Mouse (Mus musculus) lung, postnatal 0 days (tissue): ENCODE results near the gene Elovl5. TPM values are rescaled to one million over a fixed set of nuclear protein-coding genes. Genes with fewer than 3 reads are reported as not detected.

Experiments
- ATAC-seq: fragments of 200-750 bp; cut with Nextera tagmentation; 2 replicates; pipeline ENCODE4 v1.8.0; 2017; ENCODE audit warnings: moderate library complexity
- DNase-seq: peaks from one replicate; pipeline ENCODE4 v3.0.0-alpha.2; 2016; ENCODE audit warnings: low spot score
- H3K27ac ChIP-seq: fragments of 300-500 bp; sonication (generic); 2 replicates; pipeline ENCODE4 v1.5.1; 2014; ENCODE audit warnings: antibody characterized with exemption, mild to moderate bottlenecking, low read length, mixed read lengths
- H3K27me3 ChIP-seq: fragments of 300-500 bp; sonication (generic); replicated peaks from 2 replicates; pipeline ENCODE4 v1.6.1; 2014; ENCODE audit warnings: low read length, mixed read lengths; ENCODE audit not compliant: insufficient read depth
- H3K36me3 ChIP-seq: fragments of 300-500 bp; sonication (generic); 2 replicates; pipeline ENCODE4 v1.6.1; 2014; ENCODE audit warnings: low read length, mixed read lengths; ENCODE audit not compliant: insufficient read depth
- H3K4me1 ChIP-seq: fragments of 300-500 bp; sonication (generic); 2 replicates; pipeline ENCODE4 v1.6.1; 2014; ENCODE audit warnings: antibody characterized with exemption, low read depth, low read length, mixed read lengths; ENCODE audit not compliant: insufficient read depth
- H3K4me2 ChIP-seq: fragments of 300-500 bp; sonication (generic); replicated peaks from 2 replicates; pipeline ENCODE4 v1.6.1; 2014; ENCODE audit warnings: low read depth, mild to moderate bottlenecking, low read length, moderate library complexity, mixed read lengths
- H3K4me3 ChIP-seq: fragments of 300-500 bp; sonication (generic); 2 replicates; pipeline ENCODE4 v1.5.1; 2014; ENCODE audit warnings: low read depth, low read length
- H3K9ac ChIP-seq: fragments of 300-500 bp; sonication (generic); replicated peaks from 2 replicates; pipeline ENCODE4 v1.6.1; 2014; ENCODE audit warnings: low read depth, mild to moderate bottlenecking
- H3K9me3 ChIP-seq: fragments of 300-500 bp; sonication (generic); 2 replicates; pipeline ENCODE4 v1.6.1; 2016; ENCODE audit warnings: low read length, mixed read lengths
- CTCF ChIP-seq: IDR thresholded peaks from 2 replicates; pipeline ENCODE4 v1.5.1; 2016; ENCODE audit warnings: antibody characterized with exemption, mild to moderate bottlenecking
- EP300 ChIP-seq: IDR thresholded peaks from 2 replicates; pipeline ENCODE4 v1.6.1; 2016; ENCODE audit warnings: antibody characterized with exemption, mild to moderate bottlenecking, control low read depth
- WGBS: fragments of 180-500 bp; shearing (Covaris S2); extraction: QIAGEN DNeasy Blood & Tissue Kit; methylation state at CpG from one replicate; pipeline ENCODE4 v1.1.7; 2014; 5-methylcytosine and 5-hydroxymethylcytosine counted together
- polyA plus RNA-seq: library from polyadenylated mRNA; unstranded; fragments of >200 nt; fragmentation: Nextera tagmentation; extraction: Ambion mirVana; gene quantifications from 2 replicates; pipeline ENCODE4 v1.2.1, GENCODE M21; 2015

The Elovl5 gene
- polyA plus RNA-seq, 1 experiment from 2014 or later, result 213 TPM

- H3K9me3 ChIP-seq, result no peaks in the 10 kb centered on the region
- H3K36me3 ChIP-seq, result no peaks in the 10 kb centered on the region
- peaks cover 3% of the 10 kb centered on the region; the same call in 1 of the 2 replicates for H3K4me1 ChIP-seq
- DNase-seq (peak; percentile 81), ATAC-seq (peak; percentile 72)
- 67% methylated on average over 5 of the region's 5 CpGs for WGBS
- H3K9ac ChIP-seq, result no peak overlapping the region
- 0 out of 2 replicates have a peak overlapping the region, but pooled peaks have one; percentile 8 for H3K4me2 ChIP-seq
- H3K4me3 ChIP-seq, result no peak overlapping the region
- TF ChIP-seq CTCF (no peak), EP300 (0 out of 2 replicates have a peak, but pooled peaks have one; percentile 10)
- H3K27ac ChIP-seq, result peak overlapping the region; percentile 96
- no peaks in the 10 kb centered on the region for H3K27me3 ChIP-seq
Observed at GRCm38 (mm10) chr9:77965287-77965686, 48.1 kb downstream of the Elovl5 start.

- peak; percentile 75 for ATAC-seq
- peak overlapping the region; percentile 96 for H3K27ac ChIP-seq
- no peak for TF ChIP-seq CTCF
- no peak; the same call in 1 of the 2 replicates for TF ChIP-seq EP300
Observed at GRCm38 (mm10) chr9:77965768-77966552, 48.8 kb downstream of the Elovl5 start.

GRCm38 (mm10) chr9:77966861-77967260 is 49.7 kb downstream of the Elovl5 start:
- 66% methylated on average over 7 of the region's 7 CpGs for WGBS
- ATAC-seq, result peak; percentile 89
- TF ChIP-seq EP300 (peak; percentile 100), CTCF (no peak)

More at GRCm38 (mm10) chr9:77965768-77966552, 48.8 kb downstream of the Elovl5 start:
- Histone ChIP-seq H3K4me3 (no peak overlapping the region), H3K9me3 (no peaks in the 10 kb centered on the region), H3K4me2 (0 out of 2 replicates have a peak overlapping the region, but pooled peaks have one; percentile 8), H3K36me3 (no peaks in the 10 kb centered on the region), H3K27me3 (no peaks in the 10 kb centered on the region), H3K4me1 (peaks cover 3% of the 10 kb centered on the region), H3K9ac (no peak overlapping the region)
- 53% methylated on average over 6 of the region's 6 CpGs for WGBS
- peak; percentile 70 for DNase-seq

GRCm38 (mm10) chr9:77967584-77968163 is 50.5 kb downstream of the Elovl5 start:
- no peak for TF ChIP-seq CTCF
- no peak for TF ChIP-seq EP300
- ATAC-seq (no peak), DNase-seq (no peak)
- no peak overlapping the region for H3K4me2 ChIP-seq
- peaks cover 3% of the 10 kb centered on the region for H3K4me1 ChIP-seq
- no peaks in the 10 kb centered on the region for H3K36me3 ChIP-seq
- no peak overlapping the region for H3K9ac ChIP-seq
- H3K4me3 ChIP-seq, result no peak overlapping the region
- H3K27me3 ChIP-seq, result no peaks in the 10 kb centered on the region
- H3K27ac ChIP-seq, result peak overlapping the region; percentile 96
- H3K9me3 ChIP-seq, result no peaks in the 10 kb centered on the region
- WGBS, result 81% methylated on average over 12 of the region's 12 CpGs

More at GRCm38 (mm10) chr9:77966861-77967260, 49.7 kb downstream of the Elovl5 start:
- Histone ChIP-seq H3K9ac (no peak overlapping the region), H3K4me2 (no peak overlapping the region), H3K9me3 (no peaks in the 10 kb centered on the region), H3K4me3 (no peak overlapping the region), H3K4me1 (peaks cover 3% of the 10 kb centered on the region), H3K27ac (peak overlapping the region; percentile 96), H3K36me3 (no peaks in the 10 kb centered on the region), H3K27me3 (no peaks in the 10 kb centered on the region)
- peak; percentile 95 for DNase-seq

GRCm38 (mm10) chr9:77969192-77969953 is 52.2 kb downstream of the Elovl5 start:
- H3K4me2 ChIP-seq, result no peak overlapping the region
- no peaks in the 10 kb centered on the region for H3K9me3 ChIP-seq
- WGBS, result 59% methylated on average over 6 of the region's 6 CpGs
- H3K9ac ChIP-seq, result no peak overlapping the region
- no peaks in the 10 kb centered on the region for H3K27me3 ChIP-seq
- no peaks in the 10 kb centered on the region for H3K36me3 ChIP-seq
- peak; percentile 39 for ATAC-seq
- TF ChIP-seq EP300 (peak; percentile 38; the same call in 1 of the 2 replicates), CTCF (peak; percentile 45)
- no peak overlapping the region for H3K4me3 ChIP-seq
- H3K4me1 ChIP-seq, result peaks cover 3% of the 10 kb centered on the region
- peak overlapping the region; percentile 96 for H3K27ac ChIP-seq
- DNase-seq, result peak; percentile 81

GRCm38 (mm10) chr9:77979000-77979399 is 61.8 kb downstream of the Elovl5 start:
- DNase-seq (no peak), ATAC-seq (no peak)
- Histone ChIP-seq H3K4me2 (no peak overlapping the region), H3K27ac (no peak overlapping the region), H3K27me3 (no peaks in the 10 kb centered on the region), H3K4me3 (no peak overlapping the region), H3K36me3 (peaks cover 45% of the 10 kb centered on the region), H3K4me1 (no peaks in the 10 kb centered on the region), H3K9me3 (no peaks in the 10 kb centered on the region), H3K9ac (no peak overlapping the region)
- WGBS, result 80% methylated on average over 7 of the region's 7 CpGs
- TF ChIP-seq CTCF (no peak), EP300 (no peak)
